Mouse (Mus musculus) lung, postnatal 14 days (tissue): ENCODE data around the gene Plek2.

Experiments used
- DNase-seq: peaks from one replicate; pipeline ENCODE4 v3.0.0; 2021

Plek2 gene

DNA sequence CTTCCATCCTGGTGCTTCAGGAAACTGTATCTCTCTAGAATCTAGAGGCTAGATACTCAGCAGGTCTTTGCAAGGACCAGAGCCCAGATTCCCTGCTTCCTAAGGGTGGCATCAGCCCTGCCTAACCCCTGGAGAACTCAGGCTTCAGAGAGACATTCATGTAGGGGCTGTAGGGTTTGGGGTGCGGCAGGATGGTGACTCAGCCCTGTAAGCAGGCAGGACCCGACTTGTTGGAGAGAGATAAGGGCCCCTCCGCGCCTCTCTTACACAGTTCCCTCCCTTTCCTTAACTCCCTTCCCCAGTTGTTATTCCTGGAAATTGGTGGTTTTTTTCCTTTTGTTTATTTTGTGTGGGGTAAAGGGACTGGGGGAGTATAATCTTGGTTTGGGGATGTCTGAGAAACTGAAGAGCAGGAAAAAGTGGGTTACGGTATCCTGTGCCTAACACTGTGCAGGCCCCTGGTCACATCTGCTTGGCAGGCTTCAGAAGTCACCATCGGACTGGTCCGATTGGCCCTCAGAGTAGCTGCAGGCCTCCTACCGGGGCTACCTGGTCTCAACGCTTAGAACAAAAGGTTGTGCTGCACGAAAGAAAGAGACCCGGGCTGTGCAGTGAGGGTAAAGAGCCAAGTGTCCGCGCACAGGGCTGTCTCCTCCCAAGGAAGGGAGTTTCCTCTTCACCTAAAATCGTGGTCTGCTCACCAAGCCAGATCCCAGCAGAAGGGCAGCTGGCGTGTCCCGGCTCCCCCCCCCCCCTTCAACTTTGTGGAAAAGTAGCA is 4.1 kb upstream of the Plek2 start:
- DNase-seq = no peak

DNA sequence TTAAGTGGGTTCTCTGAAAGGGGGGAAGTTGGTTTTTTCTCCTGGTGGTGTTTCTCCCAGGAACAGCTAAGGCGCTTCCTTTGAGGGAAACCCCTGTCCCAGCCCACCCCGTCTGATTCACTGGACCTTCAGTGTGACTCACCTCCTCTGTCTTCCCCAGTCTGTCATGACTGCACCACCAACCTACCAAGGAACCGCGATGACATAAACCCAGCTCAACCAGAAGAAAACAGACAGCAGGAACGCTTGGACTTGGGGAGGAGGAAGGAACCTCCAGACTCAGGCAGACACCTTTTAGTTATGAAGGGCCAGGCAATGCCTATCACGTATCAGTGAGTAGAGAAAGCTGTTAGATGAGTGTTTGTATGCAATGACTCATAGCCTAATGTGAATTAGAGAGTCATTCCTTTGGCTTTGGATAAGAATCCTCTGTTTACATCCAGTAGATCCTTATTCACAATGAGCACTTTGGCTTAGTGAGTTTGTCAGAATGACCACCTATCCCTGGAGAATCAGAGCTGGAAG is 1.4 kb upstream of the Plek2 start:
- no peak for DNase-seq

- DNase-seq = no peak
Measured at GRCm38 (mm10) chr12:78904499-78904898, 2.3 kb downstream of the Plek2 start.

DNA sequence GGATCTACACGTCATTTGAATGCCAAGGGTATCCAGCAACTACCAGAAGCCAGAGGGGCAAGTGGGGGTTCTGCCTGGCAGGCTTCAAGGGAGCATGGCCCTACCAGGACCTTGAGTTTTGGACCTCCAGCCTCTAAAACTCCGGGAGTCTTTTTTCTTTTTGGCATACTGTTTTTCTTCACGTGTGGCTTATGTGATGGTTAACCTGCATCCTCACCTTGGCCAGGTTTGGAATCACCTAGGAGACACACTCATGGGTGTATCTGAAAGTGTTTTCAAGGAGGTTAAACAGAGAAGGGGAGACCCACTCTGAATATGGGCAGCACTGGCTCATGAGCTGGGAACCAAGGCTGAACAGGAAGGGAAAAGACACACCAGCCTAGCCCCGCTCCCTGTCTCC is 3.5 kb downstream of the Plek2 start:
- no peak for DNase-seq

DNA sequence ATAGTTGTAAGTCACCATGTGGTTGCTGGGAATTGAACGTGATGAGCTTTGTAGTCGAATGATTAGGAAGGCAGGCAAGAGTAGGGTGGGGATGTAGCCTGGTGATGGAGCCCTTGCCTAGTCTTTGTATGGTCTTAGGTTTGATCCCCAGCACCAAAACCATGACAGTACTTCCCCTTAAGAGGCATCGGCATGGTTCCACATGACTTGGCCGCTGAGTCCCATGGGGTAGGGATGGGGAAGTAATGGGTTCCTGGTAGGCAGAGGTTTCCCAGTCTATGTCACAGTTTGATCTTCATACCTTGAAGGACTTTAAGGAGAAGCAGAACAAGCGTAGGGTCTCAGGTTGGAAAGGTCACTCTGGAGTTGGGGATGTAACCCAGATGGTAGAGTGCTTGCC is 5.3 kb downstream of the Plek2 start:
- no peak for DNase-seq

DNA sequence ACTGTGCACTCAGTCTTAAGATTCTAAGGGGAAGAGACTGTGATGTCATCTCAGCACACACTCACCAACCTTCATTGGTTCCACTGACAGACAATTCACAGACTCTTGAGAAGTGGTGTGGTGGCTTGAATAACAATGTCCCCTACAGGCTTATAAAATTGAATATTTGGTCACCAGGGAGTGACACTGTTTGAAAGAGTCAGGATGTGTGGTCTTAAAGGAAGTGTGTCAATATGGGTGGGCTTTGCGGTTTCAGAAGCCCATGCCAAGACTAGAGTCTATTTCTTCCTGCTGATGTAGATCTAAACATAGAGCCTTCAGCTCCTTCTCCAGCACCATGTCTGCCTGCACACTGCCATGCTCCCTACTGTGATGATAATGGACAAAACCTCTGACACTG is 8.9 kb downstream of the Plek2 start:
- DNase-seq = no peak

- DNase-seq = no peak
Measured at GRCm38 (mm10) chr12:78891149-78891548, 15.6 kb downstream of the Plek2 start.

GRCm38 (mm10) chr12:78890062-78890461 is 16.7 kb downstream of the Plek2 start:
- no peak for DNase-seq

- no peak for DNase-seq
Measured at GRCm38 (mm10) chr12:78874581-78874980, 32.2 kb downstream of the Plek2 start.

DNA sequence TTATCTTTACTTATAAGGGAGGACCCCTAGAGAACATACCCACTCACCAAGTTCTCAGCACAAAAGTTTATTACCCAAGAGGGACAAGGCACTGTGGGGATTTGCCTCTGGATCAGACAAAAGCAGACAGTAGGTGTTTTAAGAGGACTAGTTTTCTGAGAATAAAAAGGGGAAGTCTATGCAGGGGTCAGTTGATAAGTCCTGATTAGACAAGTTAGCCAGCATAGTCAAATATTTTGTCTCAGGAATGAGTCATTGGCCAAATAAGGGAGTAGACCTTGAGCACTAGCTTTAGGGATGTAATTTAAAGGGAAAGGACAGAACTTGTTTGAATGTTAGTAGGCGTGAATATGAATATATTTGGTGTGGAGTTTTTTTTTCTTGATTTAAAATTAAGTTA is 38.6 kb downstream of the Plek2 start:
- DNase-seq = no peak

DNA sequence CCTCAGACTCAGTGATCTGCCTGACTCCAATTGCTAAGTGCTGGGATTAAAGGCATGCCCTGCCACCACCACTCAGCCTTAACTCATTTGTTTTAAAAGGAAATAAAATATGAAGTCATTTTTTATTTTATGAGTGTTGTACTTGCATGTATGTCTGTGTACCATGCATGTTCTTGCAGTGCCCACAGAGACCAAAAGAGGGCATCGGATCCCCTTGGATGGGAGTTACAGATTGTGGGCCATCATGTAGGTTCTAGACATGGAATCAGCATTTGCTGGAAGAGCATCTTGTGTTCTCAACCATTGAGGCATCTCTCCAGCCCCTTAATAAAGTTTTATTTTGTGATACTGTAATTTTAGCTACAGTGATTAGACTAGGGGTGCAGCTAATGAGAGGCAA is 41.3 kb downstream of the Plek2 start:
- peak; percentile 10 for DNase-seq

DNA sequence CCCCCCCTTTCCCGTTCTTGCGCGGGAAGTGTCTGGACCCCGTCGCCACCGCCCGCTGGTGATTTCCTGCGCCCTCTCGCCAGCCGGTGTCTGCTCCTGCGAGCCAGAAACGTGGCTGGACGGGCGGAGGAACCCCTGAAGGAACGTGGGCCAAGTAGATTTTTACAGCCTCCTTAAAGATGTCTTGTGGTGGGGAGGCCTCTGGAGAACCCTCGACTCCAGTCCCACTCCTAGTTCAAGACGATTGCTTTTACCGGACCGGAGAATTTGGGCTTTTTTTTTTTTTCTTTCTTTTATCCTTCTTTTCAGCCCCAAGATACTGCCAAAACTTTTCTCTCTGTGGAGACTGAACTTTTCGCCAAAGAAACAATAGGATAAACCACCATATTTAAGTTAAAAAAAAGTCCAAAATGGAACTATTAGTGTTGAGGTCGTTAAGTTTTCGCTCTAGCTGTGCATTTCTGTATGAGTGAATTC is 44.5 kb downstream of the Plek2 start:
- DNase-seq = no peak

DNA sequence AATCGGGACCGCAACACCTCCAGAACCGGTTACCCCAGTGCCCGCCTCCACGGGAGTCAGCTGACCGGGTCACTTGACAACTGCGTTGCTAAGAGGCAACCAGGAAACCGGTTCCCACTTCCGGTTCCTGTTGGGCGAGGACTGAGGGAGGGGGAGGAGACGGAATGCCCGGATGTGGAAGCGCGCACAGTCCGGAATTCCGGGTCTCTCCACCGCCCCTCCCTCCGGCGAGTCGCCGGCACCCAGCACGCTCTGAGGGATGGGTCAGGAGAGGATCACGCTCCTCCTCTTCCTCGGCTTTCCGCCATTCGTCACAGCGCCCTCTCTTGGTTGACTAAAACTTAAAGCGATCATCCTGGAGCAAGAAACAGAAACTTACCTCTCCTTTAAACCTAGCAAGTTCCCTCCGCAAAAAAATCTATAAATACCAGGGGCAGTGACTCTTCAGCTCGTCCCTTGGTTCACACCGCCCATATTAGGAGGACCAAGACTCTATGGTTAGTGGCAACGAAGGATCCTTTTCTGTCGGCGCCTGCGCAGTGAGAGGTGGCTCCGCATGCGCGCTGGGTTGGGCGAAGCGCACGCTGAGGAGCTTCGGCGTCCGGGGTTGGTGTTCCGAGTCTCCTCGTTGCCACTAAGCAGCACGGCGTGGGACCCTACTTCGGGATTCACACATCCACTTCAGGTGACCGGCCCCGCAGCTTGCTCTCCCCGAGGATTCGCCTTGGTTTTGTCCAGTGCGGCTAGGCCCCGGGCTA is 45.1 kb downstream of the Plek2 start, which contains the start of the genes Atp6v1d and Eif2s1:
Gene Atp6v1d, minus strand, starts transcription at position 143 of the 758 bp plus-strand sequence.
Gene Eif2s1, plus strand, starts transcription at position 324 of the 758 bp plus-strand sequence.
- DNase-seq = peak; percentile 98

- no peak for DNase-seq
Measured at GRCm38 (mm10) chr12:78860921-78861495, 45.8 kb downstream of the Plek2 start.

- DNase-seq = no peak
Measured at GRCm38 (mm10) chr12:78848246-78848645, 58.5 kb downstream of the Plek2 start.

DNA sequence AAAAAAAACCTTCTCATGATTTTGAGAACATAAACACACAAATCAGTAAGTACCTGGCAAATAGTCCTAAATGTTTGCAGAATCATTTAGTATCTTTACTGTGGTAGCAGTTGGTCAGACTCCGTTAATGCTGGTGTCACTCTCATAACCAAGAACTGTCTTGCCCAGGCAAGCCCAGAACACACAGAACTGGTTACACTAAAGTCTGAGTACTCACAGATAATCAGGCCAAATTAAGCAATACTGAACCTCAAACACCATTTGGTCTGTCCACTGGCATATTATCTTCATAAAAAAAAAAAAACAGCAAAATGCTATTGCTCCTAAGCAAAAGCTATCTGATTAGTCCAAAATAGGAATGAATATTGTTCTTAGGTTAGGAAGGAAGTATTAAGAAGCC is 64.3 kb downstream of the Plek2 start:
- DNase-seq = no peak

DNA sequence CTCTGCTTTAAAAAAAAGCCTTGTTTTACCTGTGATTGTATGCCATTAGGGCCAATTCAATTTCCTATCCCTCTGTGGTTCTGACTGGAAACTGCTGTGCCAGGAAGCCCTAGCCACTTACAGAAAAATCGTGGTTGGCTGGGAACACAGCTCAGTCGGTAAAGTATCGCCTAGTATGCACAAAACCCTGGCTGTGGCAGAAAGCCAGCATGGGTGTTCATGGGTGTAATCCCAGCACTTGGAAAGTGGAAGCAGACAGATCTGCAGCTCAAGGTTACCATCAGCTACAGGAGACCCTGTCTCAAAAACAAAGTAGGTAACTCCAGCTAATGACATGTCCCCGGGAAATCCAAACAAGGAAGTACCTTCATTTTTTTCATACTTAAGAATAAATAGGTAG is 66.9 kb downstream of the Plek2 start:
- DNase-seq = no peak
